Mouse (Mus musculus): Measurements from ENCODE around the gene Aurka. TPM values are rescaled to one million over a fixed set of nuclear protein-coding genes. Genes with fewer than 3 reads are reported as not detected.

The Aurka gene
- polyA plus RNA-seq, 1 experiment from 2014 or later = 103 TPM

DNA sequence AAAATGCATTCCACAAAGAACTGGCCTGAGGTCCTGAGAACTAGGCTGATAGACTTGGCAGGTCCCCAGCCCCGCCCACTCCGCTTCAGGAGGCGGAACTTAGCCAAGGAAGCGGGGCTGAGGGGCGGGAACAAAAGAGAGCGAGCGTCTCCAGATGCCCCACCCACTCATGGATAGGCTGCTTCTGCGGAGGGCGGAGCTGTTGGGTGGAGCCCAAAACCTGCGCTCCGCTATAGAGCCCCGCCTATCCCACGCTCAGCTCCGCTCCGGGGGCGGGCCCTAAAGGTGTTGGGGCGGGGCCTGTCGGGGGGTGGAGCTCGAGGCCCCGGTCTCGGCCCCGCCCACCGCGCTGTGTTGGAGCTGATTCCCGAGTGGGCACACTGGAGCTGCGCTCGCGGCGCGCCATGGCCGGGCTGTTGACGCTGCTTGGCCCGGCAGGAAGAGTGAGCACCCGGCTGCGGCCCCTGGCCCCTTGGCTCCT lies 25.0 kb downstream of the Aurka start, which contains the start of gene Fam210b:
Fam210b (plus strand) TSS at position 308 of the 481 bp plus-strand sequence.
- under 1% methylated on average over 35 of the region's 35 CpGs for WGBS
- Histone ChIP-seq H3K9me3 (no peaks in the 10 kb centered on the region), H3K27ac (0 out of 2 replicates have a peak within 1 kb of the TSS, but pooled peaks have one; percentile 40), H3K36me3 (no peaks in the 10 kb centered on the region), H3K9ac (peak within 1 kb of the TSS; percentile 66), H3K27me3 (replicated peaks) (no peaks in the 10 kb centered on the region), H3K4me2 (replicated peaks) (peak within 1 kb of the TSS; percentile 96), H3K4me3 (replicated peaks) (peak within 1 kb of the TSS; percentile 64), H3K4me1 (replicated peaks) (peaks cover 29% of the 10 kb centered on the region)
- ATAC-seq = peak; percentile 97

DNA sequence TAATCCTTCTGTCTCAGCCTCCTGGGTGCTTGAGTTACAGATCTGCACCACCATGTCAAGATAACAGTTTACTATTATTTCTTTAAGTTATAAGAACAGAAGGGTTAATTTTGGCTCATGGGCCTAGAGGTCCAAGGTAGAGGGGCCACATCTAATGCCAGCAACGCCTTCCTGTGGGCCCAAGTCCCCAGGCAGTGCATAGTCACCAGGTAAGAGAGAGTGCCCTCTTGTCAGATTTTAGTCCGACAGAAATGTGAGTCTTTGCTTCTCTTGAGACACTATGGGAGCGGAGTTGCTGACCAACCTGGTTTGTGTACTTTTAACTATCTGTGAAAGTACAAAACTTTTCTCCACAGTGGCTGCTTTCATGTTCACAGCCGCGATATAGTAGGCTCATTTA lies 25.7 kb downstream of the Aurka start:
- peak; percentile 3 for ATAC-seq
- peak overlapping the region; percentile 64; the same call in 1 of the 2 replicates for H3K4me3 ChIP-seq (replicated peaks)
- H3K4me2 ChIP-seq (replicated peaks) = peak overlapping the region; percentile 96
- H3K4me1 ChIP-seq (replicated peaks) = peaks cover 29% of the 10 kb centered on the region
- no peaks in the 10 kb centered on the region for H3K36me3 ChIP-seq
- no peaks in the 10 kb centered on the region for H3K9me3 ChIP-seq
- H3K9ac ChIP-seq = no peak overlapping the region
- 0 out of 2 replicates have a peak overlapping the region, but pooled peaks have one; percentile 40 for H3K27ac ChIP-seq
- WGBS = 34% methylated on average over 5 of the region's 5 CpGs
- no peaks in the 10 kb centered on the region for H3K27me3 ChIP-seq (replicated peaks)

DNA sequence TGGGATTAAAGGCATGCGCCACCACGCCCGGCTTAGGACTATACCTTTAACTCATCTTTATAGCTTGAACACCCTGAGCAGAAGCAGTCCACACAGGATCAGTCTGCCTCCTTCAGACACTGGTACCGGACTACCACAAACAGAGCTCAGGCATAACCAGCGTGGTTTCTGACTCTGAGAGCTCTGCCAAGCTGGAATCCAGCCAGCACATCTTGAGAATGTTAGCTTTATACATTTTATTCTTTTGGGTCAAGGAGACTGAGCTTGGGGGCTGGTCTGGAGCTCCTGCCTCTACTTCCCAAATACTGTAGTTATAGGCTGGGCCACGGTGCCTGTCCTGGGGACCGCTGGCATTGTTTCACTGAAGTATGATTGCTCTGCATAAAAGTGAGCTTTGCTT lies 26.6 kb downstream of the Aurka start:
- no peaks in the 10 kb centered on the region for H3K27me3 ChIP-seq (replicated peaks)
- H3K4me3 ChIP-seq (replicated peaks) = no peak overlapping the region
- H3K9me3 ChIP-seq = no peaks in the 10 kb centered on the region
- H3K27ac ChIP-seq = no peak overlapping the region
- no peaks in the 10 kb centered on the region for H3K36me3 ChIP-seq
- H3K4me1 ChIP-seq (replicated peaks) = peaks cover 26% of the 10 kb centered on the region
- ATAC-seq = no peak
- no peak overlapping the region for H3K9ac ChIP-seq
- WGBS = 87% methylated on average over 7 of the region's 7 CpGs
- no peak overlapping the region for H3K4me2 ChIP-seq (replicated peaks)

DNA sequence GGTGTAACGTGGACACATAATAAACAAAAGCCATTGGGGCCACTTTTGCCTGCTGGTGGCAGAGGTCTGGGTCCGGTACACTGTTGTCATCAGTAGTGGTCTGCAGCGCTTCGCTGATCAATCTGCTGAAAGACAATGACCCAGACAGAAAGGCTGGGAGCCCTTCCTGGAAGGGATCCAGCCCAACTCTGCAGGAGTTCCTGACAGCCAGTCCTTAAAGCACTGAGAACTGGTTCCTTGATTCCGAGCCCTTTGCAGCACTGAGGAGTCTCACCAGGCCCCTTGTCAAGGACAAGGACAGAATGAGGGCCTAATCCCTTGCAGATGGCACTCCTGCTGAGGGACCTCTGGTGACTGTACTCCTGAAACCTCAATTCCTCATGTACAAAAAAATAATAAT lies 28.7 kb downstream of the Aurka start:
- Histone ChIP-seq H3K9me3 (no peaks in the 10 kb centered on the region), H3K36me3 (no peaks in the 10 kb centered on the region), H3K4me2 (replicated peaks) (no peak overlapping the region), H3K27me3 (replicated peaks) (no peaks in the 10 kb centered on the region), H3K27ac (no peak overlapping the region), H3K4me1 (replicated peaks) (peaks cover 9% of the 10 kb centered on the region; the same call in 1 of the 2 replicates), H3K9ac (no peak overlapping the region), H3K4me3 (replicated peaks) (no peak overlapping the region)
- no peak for ATAC-seq
- WGBS = 64% methylated on average over 5 of the region's 5 CpGs

DNA sequence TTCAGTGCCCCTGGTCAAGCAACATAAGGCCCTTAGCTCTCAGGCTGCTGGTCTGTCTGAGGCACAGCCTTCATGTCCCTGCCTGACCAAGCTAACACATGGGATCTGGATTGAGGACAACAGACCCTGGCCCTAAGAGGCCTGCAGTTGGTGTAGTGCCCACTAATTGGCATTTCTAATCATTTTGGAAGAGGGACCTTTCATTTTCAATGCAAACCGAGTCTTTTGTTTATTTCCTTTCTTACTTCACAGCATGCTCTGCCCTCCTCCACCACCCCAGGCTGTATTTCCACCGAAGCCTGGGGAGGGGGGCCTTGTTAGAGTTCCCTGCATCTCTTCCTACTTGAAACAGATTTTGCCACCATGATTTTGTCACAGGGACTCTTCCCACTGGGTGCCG lies 29.4 kb downstream of the Aurka start:
- Histone ChIP-seq H3K9me3 (no peaks in the 10 kb centered on the region), H3K4me3 (replicated peaks) (no peak overlapping the region), H3K36me3 (no peaks in the 10 kb centered on the region), H3K4me1 (replicated peaks) (peaks cover 5% of the 10 kb centered on the region; the same call in 1 of the 2 replicates), H3K9ac (no peak overlapping the region), H3K27me3 (replicated peaks) (no peaks in the 10 kb centered on the region), H3K27ac (no peak overlapping the region), H3K4me2 (replicated peaks) (no peak overlapping the region)
- WGBS = 59% methylated on average over 3 of the region's 3 CpGs
- ATAC-seq = no peak

DNA sequence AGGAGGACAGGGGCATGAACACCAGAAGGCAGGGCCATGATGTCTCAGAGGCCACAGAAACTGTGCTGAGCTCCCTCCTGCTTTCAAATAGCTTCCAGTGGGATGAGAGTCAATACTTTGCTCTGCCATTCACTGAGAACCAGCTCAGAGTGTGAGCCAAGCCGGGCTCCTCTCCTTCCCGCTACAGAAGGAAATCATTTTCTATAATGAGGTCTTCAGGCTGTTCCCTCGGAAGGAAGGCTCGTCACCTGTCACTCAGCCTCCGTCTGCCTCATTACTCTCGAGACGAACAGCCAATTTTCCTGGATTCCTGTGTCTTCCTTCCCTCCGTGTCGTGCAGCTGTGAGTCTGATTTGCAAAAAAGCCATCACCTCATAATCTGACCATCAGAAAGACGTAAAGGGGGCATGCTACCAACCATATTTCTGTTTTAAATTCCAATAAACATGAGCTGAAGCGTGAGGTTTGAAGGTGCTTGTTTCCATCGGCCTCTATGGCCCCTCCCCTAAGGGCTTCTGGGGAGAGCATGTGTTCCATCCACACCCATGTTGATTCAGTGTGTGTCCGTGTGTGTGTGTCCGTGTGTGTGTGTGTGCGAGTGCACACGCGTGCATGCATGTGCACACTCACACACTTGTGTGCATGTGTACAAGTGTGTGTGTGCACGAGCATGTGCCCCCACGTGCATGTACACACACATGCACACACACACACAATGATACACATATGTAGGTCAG lies 32.0 kb downstream of the Aurka start:
- H3K4me2 ChIP-seq (replicated peaks) = no peak overlapping the region
- H3K36me3 ChIP-seq = no peaks in the 10 kb centered on the region
- no peaks in the 10 kb centered on the region for H3K9me3 ChIP-seq
- ATAC-seq = no peak
- H3K9ac ChIP-seq = no peak overlapping the region
- WGBS = 87% methylated on average over 19 of the region's 19 CpGs
- H3K27me3 ChIP-seq (replicated peaks) = no peaks in the 10 kb centered on the region
- no peak overlapping the region for H3K4me3 ChIP-seq (replicated peaks)
- no peaks in the 10 kb centered on the region for H3K4me1 ChIP-seq (replicated peaks)
- H3K27ac ChIP-seq = no peak overlapping the region

DNA sequence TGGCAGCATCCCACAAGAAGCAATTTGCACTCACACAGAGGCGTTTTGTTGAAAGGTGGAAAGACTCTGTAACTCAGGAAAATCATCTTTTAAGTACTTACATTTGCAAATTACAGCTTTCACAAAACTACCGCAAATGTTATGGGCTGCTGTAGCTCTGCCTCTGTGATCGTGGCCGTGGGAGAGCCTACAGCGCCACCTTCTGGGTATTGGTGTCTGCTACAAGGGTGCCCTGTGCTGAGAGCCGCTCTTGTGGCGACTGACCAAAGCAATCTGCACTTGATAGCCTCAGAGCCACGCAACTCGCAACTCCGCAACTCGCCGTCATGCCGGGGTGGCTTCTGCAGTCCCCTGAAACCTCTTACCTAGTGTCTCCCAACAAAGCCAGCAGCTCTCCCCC lies 41.2 kb downstream of the Aurka start:
- Histone ChIP-seq H3K4me3 (replicated peaks) (no peak overlapping the region), H3K4me2 (replicated peaks) (no peak overlapping the region), H3K9me3 (no peaks in the 10 kb centered on the region), H3K9ac (no peak overlapping the region), H3K27ac (no peak overlapping the region), H3K4me1 (replicated peaks) (no peaks in the 10 kb centered on the region), H3K27me3 (replicated peaks) (peaks cover 13% of the 10 kb centered on the region; the same call in 1 of the 2 replicates), H3K36me3 (no peaks in the 10 kb centered on the region)
- ATAC-seq = no peak; the same call in 1 of the 2 replicates
- 4% methylated on average over 13 of the region's 13 CpGs for WGBS

DNA sequence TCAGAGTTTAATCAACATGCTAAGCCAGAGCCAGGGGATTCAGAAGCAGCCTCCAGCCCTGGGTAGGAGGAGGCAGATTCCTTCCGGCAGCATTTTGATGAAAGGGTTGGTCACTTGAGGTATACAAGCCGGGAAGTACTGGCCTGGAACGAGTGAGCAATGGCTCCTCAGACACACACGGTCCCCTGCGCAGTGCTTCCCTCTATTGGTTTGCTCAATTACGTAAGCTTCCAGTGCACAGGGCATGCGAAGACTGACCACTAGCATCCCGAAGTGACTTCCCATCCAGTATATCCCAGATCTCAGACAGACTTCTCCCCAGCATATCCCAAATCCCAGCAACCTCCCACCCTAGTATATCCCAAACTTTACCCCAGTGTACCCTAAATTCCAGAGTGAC lies 42.1 kb downstream of the Aurka start:
- Histone ChIP-seq H3K27me3 (replicated peaks) (peaks cover 13% of the 10 kb centered on the region; the same call in 1 of the 2 replicates), H3K9ac (no peak overlapping the region), H3K9me3 (no peaks in the 10 kb centered on the region), H3K4me1 (replicated peaks) (no peaks in the 10 kb centered on the region), H3K4me2 (replicated peaks) (no peak overlapping the region), H3K27ac (no peak overlapping the region), H3K4me3 (replicated peaks) (no peak overlapping the region), H3K36me3 (no peaks in the 10 kb centered on the region)
- 50% methylated on average over 8 of the region's 8 CpGs for WGBS
- ATAC-seq = no peak

DNA sequence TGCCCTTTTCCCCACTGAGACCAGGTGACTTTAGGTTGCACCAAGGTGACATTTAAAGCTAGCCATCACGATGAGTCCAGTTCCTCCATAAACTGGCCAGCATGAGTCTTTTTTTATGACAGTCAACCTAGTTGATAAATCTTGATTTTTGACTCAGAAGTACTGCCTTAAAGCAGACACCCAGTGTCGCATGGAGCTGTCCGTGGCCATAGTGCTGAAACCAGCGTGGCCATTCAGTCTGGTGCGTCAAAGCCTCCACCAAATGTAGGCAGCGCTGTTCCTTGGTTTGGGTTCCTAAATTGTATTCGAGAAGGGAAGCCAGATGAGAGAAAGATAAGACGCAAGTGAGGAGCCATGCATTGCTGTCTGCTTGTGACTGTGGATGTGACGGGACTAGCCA lies 49.5 kb downstream of the Aurka start:
- Histone ChIP-seq H3K4me3 (replicated peaks) (no peak overlapping the region), H3K9me3 (no peaks in the 10 kb centered on the region), H3K9ac (no peak overlapping the region), H3K27ac (no peak overlapping the region), H3K36me3 (no peaks in the 10 kb centered on the region), H3K27me3 (replicated peaks) (no peaks in the 10 kb centered on the region), H3K4me1 (replicated peaks) (no peaks in the 10 kb centered on the region), H3K4me2 (replicated peaks) (no peak overlapping the region)
- WGBS = 13% methylated on average over 9 of the region's 9 CpGs
- ATAC-seq = no peak

DNA sequence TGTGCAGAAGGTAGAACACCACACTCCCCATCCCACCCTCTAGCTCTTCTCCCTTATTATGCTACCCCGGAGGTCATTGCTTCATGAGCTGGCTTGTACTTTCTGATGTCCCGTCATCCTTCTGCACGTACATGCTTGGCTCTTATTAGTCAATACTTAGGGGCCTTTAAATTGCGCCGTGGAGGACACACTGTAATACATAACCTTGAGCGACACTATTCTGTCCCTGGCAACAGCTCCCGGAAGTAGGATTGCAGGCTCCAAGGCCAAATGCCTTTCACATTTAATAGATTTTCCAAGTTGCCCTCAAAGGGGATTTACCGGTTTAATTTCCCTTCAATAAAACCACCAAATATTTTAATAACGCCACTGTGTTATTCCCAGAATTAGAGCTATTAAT lies 58.6 kb downstream of the Aurka start:
- Histone ChIP-seq H3K9ac (no peak overlapping the region), H3K27me3 (replicated peaks) (no peaks in the 10 kb centered on the region), H3K4me2 (replicated peaks) (no peak overlapping the region), H3K27ac (no peak overlapping the region), H3K4me3 (replicated peaks) (no peak overlapping the region), H3K4me1 (replicated peaks) (no peaks in the 10 kb centered on the region), H3K9me3 (no peaks in the 10 kb centered on the region), H3K36me3 (no peaks in the 10 kb centered on the region)
- ATAC-seq = no peak
- WGBS = 85% methylated on average over 9 of the region's 9 CpGs

DNA sequence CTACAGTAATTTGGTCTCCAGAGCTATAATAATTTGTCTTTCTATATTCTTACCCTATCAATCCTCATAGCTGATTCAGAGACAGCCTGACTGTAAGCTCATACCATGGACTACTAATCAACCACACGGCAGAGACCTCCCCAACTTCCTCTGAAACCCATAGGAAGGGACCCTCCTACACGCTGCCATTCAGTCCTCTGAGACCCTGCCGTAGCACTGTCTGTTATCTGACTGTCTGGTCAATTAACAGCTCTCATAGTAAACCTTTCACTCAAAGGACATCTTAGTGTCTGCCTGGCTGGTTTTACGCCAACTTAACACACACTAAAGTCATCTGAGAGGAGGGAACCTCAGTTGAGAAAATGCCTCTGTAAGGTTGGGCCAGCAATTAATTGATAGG lies 63.8 kb downstream of the Aurka start:
- H3K36me3 ChIP-seq = no peaks in the 10 kb centered on the region
- no peaks in the 10 kb centered on the region for H3K9me3 ChIP-seq
- H3K27ac ChIP-seq = no peak overlapping the region
- no peaks in the 10 kb centered on the region for H3K27me3 ChIP-seq (replicated peaks)
- WGBS = 54% methylated on average over 4 of the region's 4 CpGs
- no peak for ATAC-seq
- H3K4me1 ChIP-seq (replicated peaks) = no peaks in the 10 kb centered on the region
- no peak overlapping the region for H3K9ac ChIP-seq
- no peak overlapping the region for H3K4me2 ChIP-seq (replicated peaks)
- H3K4me3 ChIP-seq (replicated peaks) = no peak overlapping the region

Data from intestine, embryonic 15.5 days (tissue).